Mouse (Mus musculus): Measurements from ENCODE around the gene Hcn2. TPM values are rescaled to one million over a fixed set of nuclear protein-coding genes. Genes with fewer than 3 reads are reported as not detected.

Gene Hcn2
- total and polyA plus RNA-seq, 3 experiments = 0.21 to 2.2 (median 0.44) TPM

- in situ Hi-C loops (cut with MboI; ENCODE audit: low pct_ligation_motif_present, low pct_unique_long_range_greater_than_20kb, low sequenced_read_pairs) = no loop called here
- H3K4me1 ChIP-seq (ENCODE audit: control insufficient read depth in 1 of 2, insufficient read depth in 2 of 2) = peaks cover 13 to 30% of the 10 kb centered on the region in 2 experiments
- no peaks in the 10 kb centered on the region for H3K36me3 ChIP-seq (replicated peaks in 1 of 2; ENCODE audit: control insufficient read depth in 1 of 2, insufficient read depth in 1 of 2, low read length in 1 of 2)
- TF ChIP-seq EP300 (IDR thresholded peaks at IDR 0.05; ENCODE audit: low read length) (no peak), UBTF (IDR thresholded peaks at IDR 0.05; ENCODE audit: low read depth, low read length) (no peak), MAFK (IDR thresholded peaks at IDR 0.05; ENCODE audit: insufficient replicate concordance, low read length) (no peak), NRF1 (IDR thresholded peaks at IDR 0.05; ENCODE audit: low read depth, low read length) (no peak), ZMIZ1 (IDR thresholded peaks at IDR 0.05; ENCODE audit: low read depth, low read length) (no peak), MYC (IDR thresholded peaks at IDR 0.05; ENCODE audit: low read depth, low read length) (no peak), GABPA (IDR thresholded peaks at IDR 0.05; ENCODE audit: insufficient replicate concordance, low read depth, low read length) (no peak), CHD1 (IDR thresholded peaks at IDR 0.05; ENCODE audit: low read depth, low read length) (no peak), PAX5 (IDR thresholded peaks at IDR 0.05; ENCODE audit: low read length) (no peak)
- dilution Hi-C loops (cut with MboI; ENCODE audit: extremely low pct_ligation_motif_present, extremely low pct_unique_long_range_greater_than_20kb, low sequenced_read_pairs) = no loop called here
- no peak within 1 kb of the TSS for H3K4me2 ChIP-seq (ENCODE audit: insufficient read depth, low read depth, poor library complexity, severe bottlenecking)
- no peak within 1 kb of the TSS for H3K4me3 ChIP-seq (replicated peaks in 1 of 3; ENCODE audit: low read depth in 2 of 3, low read length in 2 of 3, poor library complexity in 1 of 3)
- peaks cover 17% of the 10 kb centered on the region for H3K9me3 ChIP-seq (replicated peaks; ENCODE audit: low read length)
- H3K27me3 ChIP-seq (replicated peaks) = peaks cover 65% of the 10 kb centered on the region
- H3K9ac ChIP-seq (ENCODE audit: insufficient read depth, low read depth) = no peak within 1 kb of the TSS
- no peaks in the 10 kb centered on the region for H3K79me2 ChIP-seq (replicated peaks; ENCODE audit: control insufficient read depth, extremely low read depth, insufficient read depth, poor library complexity, severe bottlenecking)
- no peak within 1 kb of the TSS for H3K27ac ChIP-seq (ENCODE audit: insufficient read depth, low read depth)
- DNase-seq (ENCODE audit: extremely low read depth) = no peak
Observed at GRCm38 (mm10) chr10:79777103-79777531, 60.7 kb downstream of the Hcn2 start, which contains the start of gene Fstl3. Fstl3 (plus strand) TSS chr10:79777272.

GRCm38 (mm10) chr10:79778006-79778405 lies 61.6 kb downstream of the Hcn2 start:
- in situ Hi-C loops (cut with MboI; ENCODE audit: low pct_ligation_motif_present, low pct_unique_long_range_greater_than_20kb, low sequenced_read_pairs) = no loop called here
- H3K4me2 ChIP-seq (ENCODE audit: insufficient read depth, low read depth, poor library complexity, severe bottlenecking) = no peak overlapping the region
- dilution Hi-C loops (cut with MboI; ENCODE audit: extremely low pct_ligation_motif_present, extremely low pct_unique_long_range_greater_than_20kb, low sequenced_read_pairs) = no loop called here
- H3K4me3 ChIP-seq (replicated peaks in 1 of 3; ENCODE audit: low read depth in 2 of 3, low read length in 2 of 3, poor library complexity in 1 of 3) = no peak overlapping the region
- H3K9ac ChIP-seq (ENCODE audit: insufficient read depth, low read depth) = no peak overlapping the region
- peaks cover 74% of the 10 kb centered on the region for H3K27me3 ChIP-seq (replicated peaks)
- no peaks in the 10 kb centered on the region for H3K79me2 ChIP-seq (replicated peaks; ENCODE audit: control insufficient read depth, extremely low read depth, insufficient read depth, poor library complexity, severe bottlenecking)
- DNase-seq (ENCODE audit: extremely low read depth) = no peak
- TF ChIP-seq POLR2AphosphoS2 (IDR thresholded peaks at IDR 0.05; ENCODE audit: low read depth, low read length) = no peak
- TF ChIP-seq SIN3A (IDR thresholded peaks at IDR 0.05; ENCODE audit: low read length) = no peak
- no peak for TF ChIP-seq MYC (IDR thresholded peaks at IDR 0.05; ENCODE audit: low read depth, low read length)
- TF ChIP-seq SMC3 (IDR thresholded peaks at IDR 0.05; ENCODE audit: low read depth, low read length) = no peak
- no peak for TF ChIP-seq ZKSCAN1 (IDR thresholded peaks at IDR 0.05; ENCODE audit: borderline replicate concordance, low read depth, low read length)
- TF ChIP-seq MAZ (IDR thresholded peaks at IDR 0.05; ENCODE audit: low read depth, low read length) = no peak
- no peak for TF ChIP-seq ELF1 (IDR thresholded peaks at IDR 0.05; ENCODE audit: low read depth, low read length)
- no peak for TF ChIP-seq MEF2A (IDR thresholded peaks at IDR 0.05; ENCODE audit: borderline replicate concordance, low read depth, low read length)
- no peak for TF ChIP-seq BHLHE40 (IDR thresholded peaks at IDR 0.05; ENCODE audit: low read depth, low read length)
- TF ChIP-seq POLR2A (IDR thresholded peaks at IDR 0.05; ENCODE audit: low read depth, low read length) = no peak
- no peak for TF ChIP-seq JUND (conservative IDR thresholded peaks at IDR 0.05; ENCODE audit: low read depth, low read length)
- no peak for TF ChIP-seq ZC3H11A (IDR thresholded peaks at IDR 0.05; ENCODE audit: low read depth, low read length)
- no peak for TF ChIP-seq ZMIZ1 (IDR thresholded peaks at IDR 0.05; ENCODE audit: low read depth, low read length)
- TF ChIP-seq CHD2 (IDR thresholded peaks at IDR 0.05; ENCODE audit: low read length) = no peak
- no peak for TF ChIP-seq MXI1 (IDR thresholded peaks at IDR 0.05; ENCODE audit: low read depth, low read length)
- no peak for TF ChIP-seq RAD21 (IDR thresholded peaks at IDR 0.05; ENCODE audit: low read depth, low read length)
- no peaks in the 10 kb centered on the region for H3K36me3 ChIP-seq (replicated peaks in 1 of 2; ENCODE audit: control insufficient read depth in 1 of 2, insufficient read depth in 1 of 2, low read length in 1 of 2)
- H3K27ac ChIP-seq (ENCODE audit: insufficient read depth, low read depth) = no peak overlapping the region
- H3K4me1 ChIP-seq (ENCODE audit: control insufficient read depth in 1 of 2, insufficient read depth in 2 of 2) = peaks cover 13 to 31% of the 10 kb centered on the region in 2 experiments
- H3K9me3 ChIP-seq (replicated peaks; ENCODE audit: low read length) = peaks cover 12% of the 10 kb centered on the region

All from CH12.LX (cell line).